Mouse (Mus musculus) ovary, postnatal 10 days (tissue): Measurements from ENCODE around the gene Map2.

Experiments used
- DNase-seq: peaks from one replicate; pipeline ENCODE4 v3.0.0; 2022; ENCODE audit warnings: low spot score

Map2 gene

DNA sequence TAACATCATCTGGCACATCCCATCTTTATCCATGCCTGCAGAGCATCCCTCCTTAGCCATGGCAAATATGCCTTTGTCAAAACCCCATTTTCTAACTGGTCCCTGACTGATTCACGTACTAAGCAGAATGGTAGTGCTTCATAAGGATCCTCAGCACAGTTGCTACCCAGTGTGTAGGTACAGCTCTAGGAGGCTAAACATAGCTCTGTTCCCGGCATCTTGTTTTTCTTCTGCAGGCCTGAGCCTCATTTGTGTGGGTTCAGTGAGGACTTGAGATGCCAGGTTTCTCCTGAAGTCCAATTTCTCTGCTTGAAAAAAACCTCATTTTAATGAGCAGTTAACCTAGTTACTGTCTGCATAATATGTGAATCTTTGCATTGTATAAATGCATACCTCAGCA lies 30.4 kb downstream of the Map2 start:
- no peak for DNase-seq

DNA sequence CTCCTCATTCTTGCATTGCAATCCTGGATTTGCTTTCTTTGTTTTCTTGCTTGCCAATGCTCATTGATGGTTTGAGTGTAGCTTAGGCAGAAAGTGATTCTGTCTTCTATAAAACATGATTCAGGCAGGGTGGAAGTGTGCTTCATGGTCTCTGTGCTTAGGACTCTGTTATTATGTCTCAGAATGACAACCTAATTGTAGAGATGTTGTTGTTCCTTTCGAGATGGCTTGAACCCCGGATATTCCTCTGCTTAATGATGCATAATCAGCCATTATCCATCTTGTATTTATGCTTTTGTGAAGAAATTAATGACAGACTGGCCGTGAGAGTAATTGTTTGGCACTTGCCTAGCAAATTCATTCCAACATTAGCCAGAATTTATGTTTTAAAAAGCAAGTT lies 31.8 kb downstream of the Map2 start:
- DNase-seq: no peak

DNA sequence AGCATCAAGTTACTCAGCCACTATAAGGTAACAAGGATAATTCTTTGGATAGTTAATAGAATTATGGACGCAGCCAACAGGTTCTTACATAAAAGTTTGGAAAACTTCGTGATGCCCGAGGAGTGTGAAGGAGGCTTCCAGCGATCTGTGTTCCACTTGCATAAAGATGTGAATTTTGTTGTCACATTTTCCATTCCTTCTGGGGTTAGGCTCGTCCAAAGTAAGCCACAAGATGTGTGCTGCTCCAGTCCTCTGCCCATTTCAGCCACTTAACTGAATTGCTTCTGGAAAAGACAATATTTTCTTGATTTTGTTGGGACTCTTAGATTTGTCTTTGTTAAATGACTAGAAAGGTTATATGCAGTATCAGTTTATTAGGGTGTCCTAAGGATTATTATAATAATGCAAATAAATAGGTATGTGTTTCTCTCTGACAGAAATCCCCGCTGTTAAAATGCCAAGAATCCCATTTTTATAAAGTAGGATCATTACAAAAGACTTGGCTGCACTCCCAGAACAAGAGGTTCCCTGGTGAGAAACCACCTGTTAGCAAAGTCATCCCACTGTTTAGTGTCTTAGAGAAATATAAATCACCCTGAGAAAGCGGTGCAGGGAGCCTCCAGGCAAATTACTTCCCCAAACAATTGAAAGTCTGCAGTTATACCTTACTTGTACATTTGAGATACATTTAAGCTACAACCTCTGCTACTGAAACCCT lies 36.2 kb downstream of the Map2 start:
- no peak for DNase-seq

DNA sequence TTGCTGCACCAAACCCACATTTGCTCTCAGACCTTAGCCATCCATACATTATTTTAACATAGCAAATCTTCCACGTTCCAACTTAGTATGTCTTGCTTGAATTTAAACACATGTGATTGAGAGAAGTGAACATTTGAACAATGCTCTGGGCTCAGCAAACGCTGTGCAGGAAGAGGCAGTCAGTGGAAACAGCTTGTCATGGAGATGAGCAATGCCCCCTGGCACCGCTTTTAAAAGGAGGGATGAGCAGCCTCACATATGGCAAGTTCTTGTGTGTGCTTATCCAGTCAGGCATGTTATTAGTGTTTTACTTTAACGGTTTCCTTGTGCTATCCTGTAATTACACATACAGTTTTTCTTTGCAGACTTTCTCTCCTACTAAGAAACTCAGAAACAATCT lies 46.4 kb downstream of the Map2 start:
- no peak for DNase-seq

DNA sequence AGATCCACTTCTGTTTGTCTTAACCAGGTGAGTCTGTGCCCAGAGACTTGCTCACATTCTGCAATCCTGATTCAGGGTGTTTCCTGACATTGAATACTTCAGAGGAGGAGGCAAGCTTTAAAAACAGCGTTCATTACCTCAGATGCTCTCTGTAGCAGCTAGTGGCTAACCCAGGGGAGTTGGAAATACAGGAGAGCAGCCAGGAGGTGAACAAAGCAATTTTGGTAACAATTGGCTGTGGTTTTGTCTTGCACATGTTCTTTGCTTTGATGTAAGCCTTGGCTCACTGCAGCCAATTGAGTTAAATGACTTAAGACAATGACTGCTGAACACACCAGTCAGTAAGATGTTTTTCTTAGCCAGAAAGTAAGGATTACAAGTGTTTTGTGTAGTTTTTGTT lies 48.3 kb downstream of the Map2 start:
- DNase-seq: no peak

GRCm38 (mm10) chr1:66226372-66227368 lies 51.6 kb downstream of the Map2 start:
- DNase-seq: no peak

DNA sequence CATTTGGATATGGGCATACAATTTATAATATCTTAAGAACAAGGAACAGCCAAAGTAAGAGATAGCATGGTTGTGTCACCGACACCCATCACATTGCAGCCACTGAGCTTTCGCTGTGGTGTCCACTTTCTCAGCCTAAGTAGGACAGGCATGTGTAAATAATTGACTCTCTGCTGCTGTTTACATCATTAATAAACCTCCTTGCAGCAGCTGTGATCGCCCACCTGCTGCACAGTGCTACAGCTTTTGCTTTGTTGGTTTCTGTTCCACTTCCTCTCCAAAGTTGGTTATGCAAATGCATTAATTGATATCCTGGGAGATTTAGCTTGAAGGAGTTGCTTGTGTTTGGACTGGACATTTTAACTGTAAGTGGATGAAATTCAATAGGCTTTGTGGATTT lies 53.1 kb downstream of the Map2 start:
- no peak for DNase-seq

DNA sequence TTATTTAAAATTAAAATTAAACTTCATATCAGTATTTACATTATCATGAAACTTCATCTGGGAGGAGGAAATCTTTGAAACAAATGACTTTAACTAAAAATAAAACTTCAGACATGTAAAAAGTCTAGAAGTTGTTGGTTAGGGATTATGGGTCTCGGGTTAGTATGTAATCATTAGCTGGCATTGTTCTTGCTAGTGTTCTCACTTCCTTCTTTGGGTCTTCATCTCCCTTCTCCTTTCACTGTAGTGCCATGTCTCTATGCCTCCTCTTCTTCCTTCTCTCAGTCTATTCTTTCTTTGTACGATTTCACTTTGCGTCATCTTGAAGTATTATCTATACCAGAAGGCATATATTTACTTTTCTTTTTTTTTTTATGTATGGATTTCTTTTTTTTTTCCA lies 55.3 kb downstream of the Map2 start:
- no peak for DNase-seq

- DNase-seq: no peak
These were observed 56.9 kb downstream of the Map2 start for GRCm38 (mm10) chr1:66231963-66232362.

DNA sequence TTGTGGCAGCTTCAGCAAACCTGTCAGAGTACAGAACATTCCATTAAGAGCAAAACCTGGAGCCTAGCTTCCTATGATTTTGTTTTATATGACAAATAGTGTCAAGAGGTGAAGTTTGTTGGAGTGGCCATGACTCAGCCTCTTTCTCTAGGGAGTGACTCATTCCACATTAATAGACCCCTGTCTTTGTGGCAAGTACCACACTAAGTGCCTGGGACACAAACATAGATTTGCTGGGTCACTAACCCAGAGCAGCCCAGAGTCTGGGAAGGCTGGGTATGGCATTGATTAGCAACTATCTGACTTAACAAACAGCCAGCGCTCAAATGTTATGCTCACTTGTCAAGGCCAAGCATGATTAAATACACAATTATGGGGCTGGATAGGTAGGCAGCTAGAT lies 69.8 kb downstream of the Map2 start:
- no peak for DNase-seq

DNA sequence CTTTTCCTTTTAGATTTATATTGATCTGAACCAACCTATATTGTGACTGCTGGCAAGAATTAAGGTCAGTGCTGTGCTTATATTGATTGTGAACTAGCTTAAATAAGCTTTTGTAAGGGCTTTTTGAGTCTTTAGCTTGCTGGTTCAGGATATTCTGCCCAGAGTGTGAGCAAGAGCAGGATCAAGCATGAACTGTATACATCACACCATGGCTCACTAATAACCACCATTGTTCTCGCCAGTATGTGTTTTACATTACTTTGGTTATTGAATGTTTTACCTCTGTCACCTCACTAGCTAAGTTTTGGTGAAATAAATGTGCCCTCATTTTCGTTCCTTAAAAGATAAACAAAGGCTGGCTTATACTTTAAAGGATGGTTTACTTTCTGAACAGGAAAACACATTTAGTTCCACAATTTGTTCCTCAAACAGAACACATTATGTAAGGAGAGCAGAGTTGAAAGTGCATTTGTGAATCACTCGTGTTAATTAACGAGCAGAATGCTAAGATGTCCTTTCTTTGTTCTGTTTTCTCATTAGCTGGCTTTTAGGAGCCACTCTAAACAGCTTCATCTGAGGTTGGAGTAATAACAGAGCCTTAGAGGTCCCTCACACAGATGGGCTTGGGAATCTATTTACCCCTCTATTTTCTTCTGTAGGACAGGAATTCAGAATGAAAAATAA lies 76.7 kb downstream of the Map2 start:
- no peak for DNase-seq

GRCm38 (mm10) chr1:66252333-66252724 lies 77.3 kb downstream of the Map2 start:
- DNase-seq: no peak

DNA sequence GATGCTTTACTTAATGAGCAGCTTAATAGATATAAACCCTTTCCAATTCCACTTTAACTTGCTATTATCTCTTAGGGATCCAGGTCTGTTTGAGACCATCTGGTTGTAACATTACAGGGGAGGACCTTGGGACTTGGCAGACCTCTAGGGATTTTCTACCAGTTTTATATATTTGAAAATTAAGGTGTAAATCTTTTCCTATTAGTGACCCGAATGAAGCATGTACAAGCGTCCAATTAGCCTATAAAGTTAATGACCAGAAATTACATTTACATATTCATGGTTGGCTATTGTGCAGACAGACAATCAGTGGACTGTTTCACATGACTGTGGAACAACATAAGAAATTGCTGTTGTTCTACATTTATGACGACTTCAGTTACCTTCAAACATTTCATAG lies 88.1 kb downstream of the Map2 start:
- DNase-seq: no peak

DNA sequence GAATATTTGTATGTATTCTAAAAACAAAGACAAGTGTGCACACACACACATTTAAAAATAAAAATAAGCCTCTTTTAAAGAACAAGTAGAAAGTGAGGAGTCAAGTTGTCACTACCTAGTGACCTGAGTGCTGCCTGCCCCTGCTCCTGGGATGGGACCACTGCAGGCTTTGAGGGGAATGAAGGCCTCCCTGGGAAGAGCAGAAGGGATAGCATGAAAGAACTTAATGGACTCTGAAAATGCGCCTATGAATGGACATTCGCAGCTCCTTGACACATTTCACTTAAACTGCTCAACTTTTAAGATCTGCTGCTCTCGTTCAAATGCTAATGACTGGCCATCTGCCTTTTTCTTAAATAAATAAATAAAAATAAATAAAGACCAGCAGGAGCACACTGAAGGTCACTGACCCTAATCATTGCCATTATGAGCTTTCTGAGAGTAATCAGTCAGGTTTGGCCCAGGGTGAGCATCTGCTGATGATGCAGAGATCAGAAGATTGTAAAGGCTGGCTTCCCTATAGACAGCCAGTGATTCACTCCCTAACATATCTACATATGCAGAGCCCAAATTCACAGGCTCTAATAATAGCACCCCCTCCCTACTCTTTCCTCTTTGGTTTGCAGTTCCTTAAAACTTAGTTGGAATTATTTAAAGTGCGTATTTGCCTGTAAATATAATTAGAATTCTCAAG lies 91.3 kb downstream of the Map2 start:
- no peak for DNase-seq

- DNase-seq: no peak
These were observed 102.6 kb downstream of the Map2 start for GRCm38 (mm10) chr1:66277663-66278062.

DNA sequence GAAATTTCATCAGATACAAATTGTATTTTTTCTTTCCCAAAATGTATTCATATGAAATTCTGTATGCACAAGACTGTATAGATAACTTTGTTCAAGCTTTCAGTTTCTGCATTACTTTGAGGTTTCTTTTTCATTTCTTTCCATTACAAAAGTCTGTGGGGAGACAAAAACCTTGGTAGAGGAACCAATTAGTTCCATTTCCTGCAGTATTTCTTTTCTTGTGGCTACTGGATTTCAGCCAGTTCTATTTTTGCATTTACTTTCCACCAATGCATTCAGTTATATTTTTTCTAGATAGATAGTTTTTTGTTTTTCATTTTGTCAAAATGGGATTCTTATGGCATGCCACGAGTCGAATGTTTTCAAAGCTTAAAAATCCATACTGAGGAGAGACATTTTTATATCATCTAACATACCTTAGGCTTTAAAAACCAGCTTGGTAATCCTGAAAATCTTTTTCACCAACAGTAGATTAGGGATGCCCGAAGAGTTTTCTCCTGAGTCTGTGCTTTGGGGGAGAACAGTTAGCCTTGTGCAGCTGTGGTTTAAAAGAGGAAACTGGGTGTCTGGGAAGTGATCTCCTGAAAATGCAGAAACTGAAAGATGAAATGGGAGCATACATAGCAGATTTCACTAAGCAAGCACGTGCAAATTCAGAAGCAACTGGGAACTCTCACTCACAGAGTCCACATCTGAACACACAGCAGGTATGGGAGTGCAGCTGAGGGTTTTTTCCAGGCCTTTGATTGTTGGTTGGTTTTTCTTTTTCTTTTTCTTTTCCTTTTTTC lies 104.3 kb downstream of the Map2 start:
- no peak for DNase-seq

GRCm38 (mm10) chr1:66280152-66280551 lies 105.1 kb downstream of the Map2 start:
- DNase-seq: no peak

- no peak for DNase-seq
These were observed 107.4 kb downstream of the Map2 start for GRCm38 (mm10) chr1:66282447-66282846.

GRCm38 (mm10) chr1:66288987-66289386 lies 113.9 kb downstream of the Map2 start:
- no peak for DNase-seq

DNA sequence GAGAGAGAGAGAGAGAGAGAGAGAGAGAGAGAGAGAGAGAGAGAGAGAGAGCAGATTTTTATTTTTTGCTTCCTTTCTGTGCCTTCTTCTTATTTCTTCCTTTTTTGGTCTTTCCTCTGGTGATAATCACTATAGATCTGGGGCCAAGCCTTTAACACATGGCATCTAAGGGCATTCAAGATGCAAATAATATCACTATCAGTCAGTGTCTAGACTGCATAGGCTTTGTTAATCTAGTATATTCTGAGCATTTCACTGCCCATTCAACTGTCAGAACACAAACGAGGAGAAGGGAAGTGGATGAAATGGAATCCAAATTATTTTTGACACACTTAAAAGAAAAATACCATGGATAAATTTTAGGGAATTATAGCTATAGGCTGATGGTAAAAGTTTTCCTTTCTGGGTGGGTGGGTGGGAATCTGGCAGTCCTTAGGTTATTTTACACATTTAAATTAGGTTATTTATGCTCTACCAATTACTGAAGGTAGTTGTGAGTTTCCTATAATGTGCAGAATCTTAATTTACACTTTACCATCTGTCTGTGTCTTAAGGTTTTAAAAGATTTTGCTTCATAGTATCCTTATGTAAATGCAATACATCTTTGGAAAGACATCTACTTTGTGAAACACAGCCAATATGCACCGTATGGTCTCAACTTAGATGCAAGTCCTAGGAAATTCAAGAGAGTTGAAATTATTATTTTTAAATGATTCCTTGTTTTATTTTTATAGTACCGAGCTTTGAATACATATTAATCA lies 117.2 kb downstream of the Map2 start:
- DNase-seq: no peak

- DNase-seq: no peak
These were observed 124.3 kb downstream of the Map2 start for GRCm38 (mm10) chr1:66299376-66299775.
